Mouse (Mus musculus): Measurements from ENCODE around the gene Apol10b.
"Not testable (repeated sequence)": the region's sequence is repeated elsewhere in the genome, so short reads cannot be mapped to it uniquely, and the experiment has no call there.

The Apol10b gene

DNA sequence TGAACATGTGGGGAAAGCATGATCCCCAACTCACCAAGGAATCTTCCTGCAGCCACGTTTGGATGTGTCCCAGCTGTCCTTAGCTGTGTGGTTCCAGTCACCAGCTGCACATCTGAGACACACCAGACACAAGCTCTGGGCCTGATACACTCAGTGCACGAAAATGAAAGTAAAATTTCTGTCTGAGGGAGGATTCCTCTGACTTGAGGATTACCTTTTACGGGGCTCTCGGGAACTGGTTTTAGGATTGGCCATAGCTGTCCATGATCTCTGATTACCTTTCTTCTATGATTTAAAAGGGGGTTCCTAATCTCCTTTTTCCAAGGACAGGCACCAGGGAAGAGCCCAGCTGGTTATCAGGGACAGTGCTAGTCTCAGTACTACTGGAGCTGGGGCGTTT is at the start of gene Apol10b:
TSS of gene Apol10b (minus strand) at position 165 of the 400 bp plus-strand sequence.
- no peak for DNase-seq (ENCODE audit: low read depth, low spot score)

DNA sequence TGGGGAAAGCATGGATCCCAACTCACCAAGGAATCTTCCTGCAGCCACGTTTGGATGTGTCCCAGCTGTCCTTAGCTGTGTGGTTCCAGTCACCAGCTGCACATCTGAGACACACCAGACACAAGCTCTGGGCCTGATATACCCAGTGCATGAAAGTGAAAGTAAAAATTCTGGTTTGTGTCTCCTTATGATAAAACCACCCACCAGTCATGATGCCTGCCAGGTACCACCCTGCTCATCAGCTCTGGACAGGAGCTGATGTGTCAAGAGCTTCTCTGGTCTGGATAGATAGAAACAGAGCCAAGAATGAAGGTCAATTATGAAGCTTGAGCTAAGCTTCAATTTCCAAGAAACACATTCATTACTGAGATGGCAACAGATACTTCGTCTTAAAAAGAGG is 47.3 kb upstream of the Apol10b start, which contains the start of gene Apol11b:
TSS of gene Apol11b (minus strand) at position 111 of the 400 bp plus-strand sequence.
- not testable (repeated sequence) for DNase-seq (ENCODE audit: low read depth, low spot score)

DNA sequence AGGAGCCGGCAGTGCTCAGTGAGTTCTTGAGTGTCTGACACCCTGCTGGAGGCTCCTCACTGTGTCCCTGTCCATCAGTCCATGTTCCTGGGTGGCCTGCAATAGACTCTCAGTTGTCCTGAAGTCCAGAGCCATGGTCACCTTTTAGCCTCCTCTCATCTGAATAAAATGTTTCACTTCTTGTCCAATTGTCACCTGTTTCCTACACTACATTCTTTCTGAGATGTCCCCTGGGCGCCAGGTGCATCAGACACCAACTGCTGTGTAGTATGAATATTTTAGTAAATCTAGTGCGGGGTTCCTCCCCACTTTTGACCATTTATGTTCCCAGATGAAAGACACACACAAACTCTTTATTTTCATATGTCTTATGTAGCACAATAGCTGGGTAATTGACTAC is 33.9 kb upstream of the Apol10b start:
- not testable (repeated sequence) for DNase-seq (ENCODE audit: low read depth, low spot score)

DNA sequence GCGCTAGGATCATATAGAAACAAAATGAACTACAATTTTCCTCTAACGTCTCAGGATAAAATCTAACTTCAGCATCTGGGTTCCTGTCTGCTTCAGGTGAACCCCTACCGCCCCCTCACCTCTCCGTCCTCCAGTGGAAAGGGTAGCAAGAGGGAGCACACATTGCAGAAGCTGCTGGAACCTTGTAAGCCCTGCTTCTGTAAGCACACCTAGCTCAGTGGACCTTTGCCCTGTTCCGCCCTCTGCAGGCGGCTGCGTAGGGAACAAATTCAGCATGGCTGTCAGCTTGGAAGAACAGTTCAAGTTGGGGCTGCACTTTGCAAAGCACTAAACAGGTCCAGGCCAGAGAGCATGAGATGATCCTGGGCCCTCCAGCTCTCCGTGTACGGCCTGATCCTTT is 32.7 kb upstream of the Apol10b start:
- not testable (repeated sequence) for DNase-seq (ENCODE audit: low read depth, low spot score)

DNA sequence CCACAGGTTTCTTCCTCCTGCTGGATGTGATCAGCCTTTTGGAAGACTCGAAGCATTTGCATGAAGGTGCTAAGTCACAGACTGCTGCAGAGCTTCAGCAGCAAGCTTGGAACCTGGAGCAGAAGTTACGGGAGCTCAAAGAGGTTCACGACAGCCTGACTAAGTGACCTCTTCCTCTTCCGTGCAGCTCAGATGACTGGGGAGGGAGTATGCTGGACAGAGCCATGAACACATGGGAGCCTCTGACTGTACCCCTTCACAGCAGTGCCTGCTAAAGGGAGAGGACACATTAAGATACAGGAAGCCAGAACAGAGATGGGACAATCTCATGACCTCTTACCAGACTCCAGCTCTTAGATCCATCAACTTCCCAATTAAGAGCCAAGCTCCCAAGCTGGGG is 30.5 kb upstream of the Apol10b start:
- not testable (repeated sequence) for DNase-seq (ENCODE audit: low read depth, low spot score)

DNA sequence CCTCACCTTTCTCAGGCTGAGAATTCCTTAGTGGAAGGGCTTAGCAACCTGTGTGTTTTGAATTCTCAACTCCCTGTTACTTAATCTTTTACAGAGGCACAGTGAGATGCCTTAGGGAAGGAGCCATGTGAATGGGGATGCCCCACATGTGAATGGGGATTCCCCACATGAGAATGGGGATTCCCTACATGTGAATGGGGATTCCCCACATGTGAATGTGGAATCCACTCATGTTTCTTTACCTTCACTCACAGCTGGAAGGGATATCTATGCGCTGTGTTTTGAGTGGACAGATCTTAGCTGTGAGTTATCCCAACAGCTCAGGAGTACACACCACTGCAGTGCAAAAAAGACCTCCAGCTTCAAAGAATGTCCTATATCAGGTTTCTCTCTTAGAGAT is 28.8 kb upstream of the Apol10b start:
- no peak for DNase-seq (ENCODE audit: low read depth, low spot score)

DNA sequence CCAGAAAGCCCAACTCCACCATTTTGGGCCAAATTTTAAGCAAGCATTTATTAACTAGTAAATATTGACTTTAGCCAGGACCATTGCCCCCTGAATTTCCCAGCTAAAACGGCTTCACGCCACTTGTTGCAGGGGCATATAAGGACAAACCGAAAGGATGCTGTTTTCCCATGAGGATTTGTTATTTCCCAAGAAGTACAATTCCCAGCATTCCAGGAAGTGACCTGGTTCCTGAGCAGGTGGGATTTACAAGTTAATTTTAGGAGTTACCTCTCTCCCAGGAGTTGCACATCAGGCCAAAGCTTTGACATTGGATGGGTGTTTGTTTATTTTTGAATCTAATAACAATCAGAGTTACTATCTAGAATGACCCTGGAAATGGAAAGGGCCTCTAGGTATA is 10.1 kb upstream of the Apol10b start:
- no peak for DNase-seq (ENCODE audit: low read depth, low spot score)

DNA sequence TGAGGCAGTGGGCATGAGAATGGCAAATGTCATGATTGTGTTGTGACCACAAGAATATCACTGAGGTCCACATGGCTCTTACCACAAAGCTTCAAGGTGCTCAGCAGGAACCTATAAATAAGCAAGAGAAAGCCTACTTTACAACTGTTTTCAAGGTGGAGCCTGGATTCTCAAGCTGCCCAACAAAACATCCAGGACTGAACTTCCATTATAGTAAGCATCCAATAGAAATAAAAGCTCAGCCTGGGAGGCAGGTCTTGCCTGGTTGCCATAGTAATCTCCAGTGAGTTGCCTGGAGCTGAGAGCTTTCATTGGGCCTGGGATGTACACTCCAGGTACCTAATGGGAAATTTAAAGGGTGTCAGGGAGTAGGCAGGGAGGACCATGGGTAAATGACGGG is 3.0 kb upstream of the Apol10b start, which contains the start of gene Gm36245:
TSS of gene Gm36245 (plus strand) at position 301 of the 400 bp plus-strand sequence.
- no peak for DNase-seq (ENCODE audit: low read depth, low spot score)

DNA sequence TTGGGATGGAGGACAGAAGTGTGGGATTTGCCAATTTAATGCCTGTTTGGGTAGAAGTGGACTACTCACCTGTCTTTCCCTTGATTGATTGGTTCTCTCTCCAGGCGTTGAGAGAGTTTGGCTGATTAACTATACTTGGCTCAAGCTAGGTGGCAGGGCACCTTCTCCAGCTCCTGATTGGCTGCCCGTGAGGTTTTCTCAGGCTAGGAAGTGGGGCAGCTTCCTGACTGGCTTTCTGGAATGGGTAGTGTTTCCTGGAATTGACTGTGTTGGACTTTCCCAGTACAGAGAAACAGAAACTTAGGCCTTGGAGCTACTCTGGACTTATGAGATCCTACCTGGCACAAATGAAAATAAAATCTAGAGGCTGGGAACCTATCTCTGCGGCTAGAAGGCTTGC is 2.5 kb upstream of the Apol10b start:
- DNase-seq (ENCODE audit: low read depth, low spot score), result no peak

DNA sequence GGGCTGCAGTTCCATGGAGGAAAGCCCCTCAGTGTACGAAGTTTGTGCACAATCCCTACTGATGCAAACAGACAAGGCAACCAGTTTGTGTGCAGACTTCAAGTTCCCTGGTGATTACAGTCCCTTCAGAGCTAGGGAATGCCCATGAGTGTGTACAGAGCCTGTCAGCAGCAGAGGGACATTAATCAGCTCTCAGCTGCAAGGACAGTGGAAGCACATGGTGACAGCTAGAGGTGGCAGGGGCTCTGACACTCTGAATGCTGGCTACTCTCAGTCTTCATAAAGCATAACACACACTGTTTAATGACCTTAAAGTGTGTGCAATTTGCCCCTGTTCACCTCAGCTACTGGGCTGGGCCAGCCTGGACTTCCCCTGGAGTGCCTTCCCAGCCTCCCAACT is 2.4 kb downstream of the Apol10b start:
- no peak for DNase-seq (ENCODE audit: low read depth, low spot score)

DNA sequence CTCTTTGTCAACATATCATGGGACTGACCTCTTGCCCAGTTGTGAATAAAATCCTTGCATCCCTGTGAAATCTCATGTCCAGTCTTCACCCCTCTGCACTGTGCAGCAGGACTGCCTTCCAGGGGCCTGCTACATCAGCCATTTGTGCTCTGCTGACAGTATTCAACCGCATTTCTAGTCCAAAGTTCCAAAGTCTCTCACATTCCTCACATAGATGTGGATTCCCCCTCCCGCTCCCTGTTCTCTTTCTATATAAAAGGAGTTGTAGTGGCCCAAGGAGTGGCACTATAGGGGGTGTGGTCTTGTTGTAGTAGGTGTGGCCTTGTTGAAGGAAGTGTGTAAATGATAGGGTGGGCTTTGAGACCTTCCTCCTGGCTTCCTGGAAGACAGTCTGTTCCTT is 5.0 kb downstream of the Apol10b start:
- DNase-seq (ENCODE audit: low read depth, low spot score), result no peak

DNA sequence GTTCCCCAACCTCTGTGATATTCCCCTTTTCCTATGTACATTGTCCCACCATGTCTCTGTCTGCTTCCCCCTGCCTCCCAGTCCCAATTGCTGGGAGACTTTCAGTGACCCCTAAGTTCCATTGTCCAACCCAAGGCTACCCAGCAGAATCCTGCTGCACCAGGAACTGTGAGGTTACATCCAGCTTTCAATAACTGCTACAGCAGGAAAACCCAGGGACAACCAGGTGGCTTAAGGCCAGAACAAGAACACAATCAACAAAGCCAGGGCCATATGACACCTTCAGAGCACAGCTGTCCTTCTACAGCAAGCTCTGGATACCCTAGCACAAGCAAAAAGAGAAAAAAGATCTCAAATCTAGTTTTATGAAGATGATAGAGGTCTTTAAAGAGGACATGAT is 6.9 kb downstream of the Apol10b start:
- no peak for DNase-seq (ENCODE audit: low read depth, low spot score)

DNA sequence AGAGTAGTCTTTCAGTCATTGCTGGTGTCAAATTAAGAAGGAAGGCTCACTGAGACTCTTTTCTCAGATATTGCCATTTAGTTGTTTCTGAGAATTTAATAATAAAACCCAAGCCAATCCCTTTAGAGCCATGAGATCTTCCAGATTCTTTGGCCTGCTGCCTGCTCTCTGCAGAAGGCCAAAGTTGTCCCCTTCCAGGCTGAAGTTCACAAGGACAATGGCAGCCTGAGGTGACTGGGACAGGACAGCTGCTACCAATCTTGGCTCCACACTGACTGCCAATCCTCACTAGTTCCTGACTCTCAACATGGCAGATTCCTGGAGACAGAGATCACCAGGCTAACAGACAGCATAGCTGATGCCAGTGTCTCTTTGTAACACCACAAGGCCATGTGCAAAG is 8.9 kb downstream of the Apol10b start:
- DNase-seq (ENCODE audit: low read depth, low spot score), result no peak

DNA sequence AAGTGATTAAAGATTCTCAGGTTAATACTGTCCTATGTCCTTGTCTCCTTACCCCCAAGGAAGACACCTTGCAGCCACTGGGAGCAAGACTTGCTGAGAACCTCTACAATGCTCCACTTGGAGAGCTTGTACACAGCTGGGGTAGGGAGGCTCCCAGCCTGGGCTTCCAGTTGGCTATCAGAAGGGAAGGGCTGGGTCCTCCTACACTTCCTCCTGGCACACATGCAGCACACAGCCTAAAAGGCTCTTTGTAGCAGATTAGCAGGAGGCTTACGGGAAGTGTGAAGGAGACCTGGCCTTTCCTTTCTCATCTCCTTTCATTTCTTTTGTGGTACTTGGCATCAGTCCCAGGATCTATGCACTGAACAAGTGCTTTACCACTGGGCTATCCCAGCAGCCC is 14.2 kb downstream of the Apol10b start:
- DNase-seq (ENCODE audit: low read depth, low spot score), result no peak

DNA sequence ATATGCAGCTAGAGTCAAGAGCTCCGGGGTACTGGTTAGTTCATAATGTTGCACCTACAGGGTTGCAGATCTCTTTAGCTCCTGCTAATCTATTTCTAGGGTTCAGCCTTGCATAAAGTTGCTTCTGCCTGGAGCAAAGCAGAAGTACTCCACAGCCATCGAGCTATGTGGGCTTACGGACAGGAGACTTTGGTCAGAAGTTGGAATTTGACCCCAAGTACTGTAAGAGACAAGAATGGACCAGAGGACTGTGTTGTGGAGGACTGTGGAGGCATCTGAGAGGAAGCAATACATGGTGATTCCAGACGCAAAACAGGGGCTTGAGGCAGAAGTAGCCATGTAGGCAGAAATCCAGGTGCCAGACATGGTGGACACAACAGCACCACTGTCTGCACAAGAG is 16.6 kb downstream of the Apol10b start:
- no peak for DNase-seq (ENCODE audit: low read depth, low spot score)

DNA sequence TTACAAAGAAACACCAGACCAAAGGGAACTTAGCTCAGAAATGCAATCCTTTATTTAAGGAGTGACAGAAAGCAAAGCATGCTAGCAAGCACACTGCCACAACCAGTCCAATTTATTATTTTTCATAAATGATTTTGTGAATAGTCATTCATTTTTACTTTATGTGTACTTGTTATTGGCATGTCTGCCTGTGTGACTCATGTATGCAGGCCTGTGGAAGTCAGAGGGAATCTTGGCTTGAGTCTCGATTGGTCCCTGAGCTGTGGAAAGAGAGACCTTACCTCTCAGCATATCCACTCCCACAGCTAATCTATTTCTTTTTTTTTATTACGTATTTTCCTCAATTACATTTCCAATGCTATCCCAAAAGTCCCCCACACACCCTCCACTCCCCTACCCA is 17.1 kb downstream of the Apol10b start:
- no peak for DNase-seq (ENCODE audit: low read depth, low spot score)

DNA sequence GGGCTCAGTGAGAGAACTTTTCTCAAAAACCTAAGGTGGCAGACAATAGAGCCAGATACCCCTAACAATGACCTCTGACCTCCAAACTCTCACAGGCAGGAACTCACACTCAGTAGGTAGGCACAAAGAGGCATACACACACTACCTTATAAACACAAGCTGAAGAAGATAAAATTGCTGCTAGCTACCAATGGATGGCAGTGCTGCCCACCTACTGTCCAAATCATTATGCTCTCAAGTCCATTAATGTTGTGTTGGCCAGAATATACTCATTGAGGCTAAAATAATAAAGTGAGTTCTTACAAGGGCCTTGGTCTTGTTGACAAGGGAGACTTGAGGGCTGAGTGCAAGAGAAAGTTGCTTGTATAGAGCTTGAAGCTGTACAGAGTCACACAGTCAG is 32.7 kb downstream of the Apol10b start:
- no peak for DNase-seq (ENCODE audit: low read depth, low spot score)

DNA sequence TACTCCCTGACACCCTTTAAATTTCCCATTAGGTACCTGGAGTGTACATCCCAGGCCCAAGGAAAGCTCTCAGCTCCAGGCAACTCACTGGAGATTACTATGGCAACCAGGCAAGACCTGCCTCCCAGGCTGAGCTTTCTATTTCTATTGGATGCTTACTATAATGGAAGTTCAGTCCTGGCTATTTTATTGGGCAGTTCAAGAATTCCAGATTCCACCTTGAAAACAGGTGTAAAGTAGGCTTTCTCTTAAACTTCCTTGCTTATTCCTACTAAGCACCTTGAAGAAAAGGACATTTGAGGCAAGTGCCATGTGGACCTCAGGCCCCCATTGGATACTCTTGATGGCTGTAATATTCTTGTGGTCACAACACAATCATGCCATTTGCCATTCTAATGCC is 34.1 kb downstream of the Apol10b start, which contains the start of gene 1700025B11Rik:
TSS of gene 1700025B11Rik (minus strand) at position 101 of the 400 bp plus-strand sequence.
- no peak for DNase-seq (ENCODE audit: low read depth, low spot score)

DNA sequence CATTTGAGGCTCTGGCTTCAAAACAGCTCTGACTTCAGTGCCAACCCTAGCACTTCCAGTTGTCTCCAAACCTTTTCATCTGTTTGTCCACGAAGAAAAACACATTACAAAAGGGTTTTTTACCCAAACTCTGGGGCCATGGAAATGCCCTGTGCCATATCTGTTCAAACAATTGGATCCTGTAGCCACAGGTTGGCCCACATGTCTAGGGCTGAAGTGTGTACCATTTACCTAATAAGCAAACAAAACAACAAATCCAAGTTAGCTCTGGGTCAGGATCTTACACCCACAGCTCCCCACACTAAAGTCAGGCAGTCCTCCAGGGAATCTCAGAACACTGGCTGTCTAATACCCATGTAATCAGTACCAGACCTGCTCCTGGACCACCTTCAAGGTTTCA is 56.7 kb downstream of the Apol10b start:
- DNase-seq (ENCODE audit: low read depth, low spot score), result not testable (repeated sequence)
